Mouse (Mus musculus) lung, embryonic 16.5 days (tissue): ENCODE data around the gene Fshr. TPM values are rescaled to one million over a fixed set of nuclear protein-coding genes. Genes with fewer than 3 reads are reported as not detected.

Source experiments
- ATAC-seq: fragments of 200-750 bp; cut with Nextera tagmentation; 2 replicates; pipeline ENCODE4 v1.8.0; 2017; ENCODE audit warnings: low read depth, mild to moderate bottlenecking, moderate library complexity
- H3K27ac ChIP-seq: fragments of 300-500 bp; sonication (generic); 2 replicates; pipeline ENCODE4 v1.5.1; 2014; ENCODE audit warnings: mild to moderate bottlenecking, control low read depth, low read length
- H3K27me3 ChIP-seq: fragments of 300-500 bp; sonication (generic); 2 replicates; pipeline ENCODE4 v1.6.1; 2014; ENCODE audit warnings: low read depth, low read length, mixed read lengths; ENCODE audit not compliant: control insufficient read depth, insufficient read depth
- H3K36me3 ChIP-seq: fragments of 300-500 bp; sonication (generic); 2 replicates; pipeline ENCODE4 v1.6.1; 2014; ENCODE audit warnings: low read length; ENCODE audit not compliant: control insufficient read depth, insufficient read depth
- H3K4me1 ChIP-seq: fragments of 300-500 bp; sonication (generic); replicated peaks from 2 replicates; pipeline ENCODE4 v1.6.1; 2014; ENCODE audit warnings: low read length, mixed read lengths; ENCODE audit not compliant: control insufficient read depth, insufficient read depth
- H3K4me2 ChIP-seq: fragments of 300-500 bp; sonication (generic); 2 replicates; pipeline ENCODE4 v1.6.1; 2014; ENCODE audit warnings: low read depth, low read length, control low read depth
- H3K4me3 ChIP-seq: fragments of 300-500 bp; sonication (generic); 2 replicates; pipeline ENCODE4 v1.5.1; 2014; ENCODE audit warnings: mild to moderate bottlenecking, low read length, control low read depth
- H3K9ac ChIP-seq: fragments of 300-500 bp; sonication (generic); 2 replicates; pipeline ENCODE4 v1.6.1; 2014; ENCODE audit warnings: low read length, control low read depth
- H3K9me3 ChIP-seq: fragments of 300-500 bp; sonication (generic); 2 replicates; pipeline ENCODE4 v1.6.1; 2016; ENCODE audit warnings: low read length; ENCODE audit not compliant: control insufficient read depth
- WGBS: fragments of 180-500 bp; shearing (Covaris S2); extraction: QIAGEN DNeasy Blood & Tissue Kit; methylation state at CpG from one replicate; pipeline ENCODE4 v1.1.7; 2014; 5-methylcytosine and 5-hydroxymethylcytosine counted together
- polyA plus RNA-seq: library from polyadenylated mRNA; unstranded; fragments of >200 nt; fragmentation: Nextera tagmentation; extraction: Ambion mirVana; gene quantifications from 2 replicates; pipeline ENCODE4 v1.2.1, GENCODE M21; 2015

The Fshr gene
- polyA plus RNA-seq, 1 experiment from 2014 or later, result not detected

GRCm38 (mm10) chr17:88937341-88938152 is 262.9 kb downstream of the Fshr start:
- Histone ChIP-seq H3K27ac (no peak overlapping the region), H3K9ac (no peak overlapping the region), H3K27me3 (no peaks in the 10 kb centered on the region), H3K9me3 (no peaks in the 10 kb centered on the region), H3K36me3 (no peaks in the 10 kb centered on the region), H3K4me2 (no peak overlapping the region), H3K4me1 (peaks cover 2% of the 10 kb centered on the region; the same call in 1 of the 2 replicates), H3K4me3 (no peak overlapping the region)
- peak; percentile 95 for ATAC-seq
- WGBS, result 15% methylated on average over 7 of the region's 7 CpGs

- Histone ChIP-seq H3K36me3 (no peaks in the 10 kb centered on the region), H3K27me3 (no peaks in the 10 kb centered on the region), H3K4me1 (peaks cover 2% of the 10 kb centered on the region; the same call in 1 of the 2 replicates), H3K9me3 (no peaks in the 10 kb centered on the region), H3K9ac (no peak overlapping the region), H3K4me3 (no peak overlapping the region), H3K27ac (no peak overlapping the region), H3K4me2 (no peak overlapping the region)
- no peak for ATAC-seq
- WGBS, result 80% methylated on average over 3 of the region's 3 CpGs
These were observed 263.5 kb downstream of the Fshr start for GRCm38 (mm10) chr17:88936941-88937340.
